21 mouse cellular contexts compared by ENCODE assay signal in the genomic region with DNA sequence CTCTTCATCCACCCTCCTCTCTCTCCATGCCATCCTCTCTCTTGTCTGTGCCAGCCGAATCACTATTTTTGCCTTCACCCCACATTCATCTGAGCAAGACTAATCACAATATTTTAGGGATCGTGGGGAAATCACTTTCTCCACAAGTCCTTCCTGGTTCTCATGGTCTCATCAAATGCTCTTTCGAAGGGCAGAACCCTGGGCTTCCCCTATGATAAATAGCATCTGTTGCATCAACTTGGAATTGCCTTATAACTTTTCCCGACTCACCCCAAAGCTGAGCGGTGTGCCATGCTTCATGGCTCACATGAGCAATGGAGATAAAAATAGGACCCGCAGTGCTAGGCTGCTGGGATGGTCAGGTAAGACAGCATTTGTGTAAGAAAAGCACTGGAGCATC. TPM values are rescaled to one million over a fixed set of nuclear protein-coding genes. Genes with fewer than 3 reads are reported as not detected.
A peak's percentile ranks its signal among the peaks of the same experiment; 100 is the strongest.
DNase-seq lines count a peak whose midpoint lies in the region; ATAC-seq and TF ChIP-seq lines count a peak whose summit lies in the region.
"Had no signal": no experiment of that assay in that cellular context is flagged by ENCODE, and none has a peak within 500 bp of the region (broad histone marks: within the 10 kb centered on the region; RNA-seq: fewer than 3 reads in every experiment).

No protein-coding gene starts in this region.

- TF ChIP-seq CTCF in Patski (IDR thresholded peaks at IDR 0.05): no peak

- H3K4me3 ChIP-seq in midbrain, embryonic 11.5 days (ENCODE audit: low read depth, low read length): no peak overlapping the region
- no peak overlapping the region for H3K4me3 ChIP-seq in midbrain, embryonic 13.5 days (replicated peaks)
- H3K4me3 ChIP-seq in kidney, embryonic 14.5 days (ENCODE audit: low read length): no peak overlapping the region

- no peak overlapping the region for H3K9ac ChIP-seq in midbrain, embryonic 11.5 days (ENCODE audit: low read length)
- no peak overlapping the region for H3K9ac ChIP-seq in midbrain, embryonic 13.5 days (replicated peaks)
- H3K9ac ChIP-seq in kidney, embryonic 14.5 days (ENCODE audit: low read depth, low read length): no peak overlapping the region

- no peak overlapping the region for H3K4me2 ChIP-seq in midbrain, embryonic 11.5 days
- H3K4me2 ChIP-seq in midbrain, embryonic 13.5 days (replicated peaks): no peak overlapping the region
- H3K4me2 ChIP-seq in kidney, embryonic 14.5 days (replicated peaks; ENCODE audit: low read depth, low read length): no peak overlapping the region

- POLR2A ChIA-PET in Patski (lab: Charles Lee): no interaction called here

- H3K4me1 ChIP-seq in midbrain, embryonic 11.5 days (ENCODE audit: control insufficient read depth, insufficient read depth, low read length): no peaks in the 10 kb centered on the region
- no peaks in the 10 kb centered on the region for H3K4me1 ChIP-seq in midbrain, embryonic 13.5 days (replicated peaks)
- no peaks in the 10 kb centered on the region for H3K4me1 ChIP-seq in kidney, embryonic 14.5 days (ENCODE audit: control insufficient read depth, insufficient read depth, low read length)

- intact Hi-C loops in heart, postnatal 25 days (cut with DNase I): no loop called here

- no peak for ATAC-seq in midbrain, embryonic 11.5 days (ENCODE audit: low FRiP score)
- no peak for ATAC-seq in midbrain, embryonic 13.5 days
- peak; percentile 73 for ATAC-seq in Patski
- ATAC-seq in kidney, embryonic 14.5 days (ENCODE audit: low FRiP score, low TSS enrichment): no peak
- ATAC-seq: activated CD4-positive, CD25-positive, alpha-beta regulatory T cell, adult 4 months; CD4-positive, CD25-positive, alpha-beta regulatory T cell, adult 4 months had no signal

- in situ Hi-C loops in Patski (cut with MboI; ENCODE audit: low pct_unique_long_range_greater_than_20kb): no loop called here

- no peak overlapping the region for H3K27ac ChIP-seq in midbrain, embryonic 11.5 days (ENCODE audit: low read depth, low read length)
- H3K27ac ChIP-seq in midbrain, embryonic 13.5 days: no peak overlapping the region
- no peak overlapping the region for H3K27ac ChIP-seq in kidney, embryonic 14.5 days (ENCODE audit: low read depth, low read length)

- peak; percentile 65 for DNase-seq in heart, adult 11 months
- no peak for DNase-seq in heart, postnatal 25 days (ENCODE audit: low spot score)
- DNase-seq in midbrain, embryonic 11.5 days (ENCODE audit: low spot score, missing footprints): peak; percentile 8
- DNase-seq in Patski (ENCODE audit: low read depth, low spot score): peak; percentile 53
- DNase-seq: adrenal gland, adult 2 months; adrenal gland, adult 8-10 months; adrenal gland, postnatal 10 days; adrenal gland, postnatal 14 days; adrenal gland, postnatal 25 days; adrenal gland, postnatal 36 days; B cell, adult 2 months; cerebellum, adult 11 months; cerebellum, adult 11-12 months; cerebellum, adult 18-20 months; cerebellum, adult 2 months had no signal

- H3K9me3 ChIP-seq in midbrain, embryonic 11.5 days (ENCODE audit: control insufficient read depth, low read length): no peaks in the 10 kb centered on the region
- no peaks in the 10 kb centered on the region for H3K9me3 ChIP-seq in midbrain, embryonic 13.5 days
- H3K9me3 ChIP-seq in kidney, embryonic 14.5 days (ENCODE audit: control insufficient read depth, low read length): no peaks in the 10 kb centered on the region
- H3K9me3 ChIP-seq: G1E had no signal

- WGBS in midbrain, embryonic 11.5 days: 90% methylated on average over 6 of the region's 6 CpGs
- WGBS in midbrain, embryonic 13.5 days: 93% methylated on average over 6 of the region's 6 CpGs
- 89% methylated on average over 6 of the region's 6 CpGs for WGBS in kidney, embryonic 14.5 days

- H3K27me3 ChIP-seq in midbrain, embryonic 11.5 days (ENCODE audit: control insufficient read depth, insufficient read depth, low read length): no peaks in the 10 kb centered on the region
- no peaks in the 10 kb centered on the region for H3K27me3 ChIP-seq in midbrain, embryonic 13.5 days
- H3K27me3 ChIP-seq in Patski: no peaks in the 10 kb centered on the region
- no peaks in the 10 kb centered on the region for H3K27me3 ChIP-seq in kidney, embryonic 14.5 days (ENCODE audit: control insufficient read depth, insufficient read depth, low read length)
- H3K27me3 ChIP-seq: CH12.LX had no signal

- H3K36me3 ChIP-seq in midbrain, embryonic 11.5 days (ENCODE audit: control insufficient read depth, insufficient read depth, low read length): no peaks in the 10 kb centered on the region
- no peaks in the 10 kb centered on the region for H3K36me3 ChIP-seq in midbrain, embryonic 13.5 days
- H3K36me3 ChIP-seq in kidney, embryonic 14.5 days (ENCODE audit: control insufficient read depth, insufficient read depth, low read length): no peaks in the 10 kb centered on the region
- H3K36me3 ChIP-seq: G1E had no signal

- CTCF ChIA-PET in Patski (lab: Charles Lee): no interaction called here

RNA-seq across cellular contexts. Expression of gene Ripor2, which starts 9.7 kb away (rescaled TPM):
- total RNA-seq in heart, postnatal 25 days (2021): 1 to 10 TPM; 5.3 to 7.2 TPM
- 9.2 and 11.1 TPM in 2 replicates for polyA plus RNA-seq in midbrain, embryonic 11.5 days (2014; fragmentation: Nextera tagmentation; extraction: Ambion mirVana)
- 22.3 and 29.1 TPM in 2 replicates for polyA plus RNA-seq in midbrain, embryonic 13.5 days (2015; fragmentation: Nextera tagmentation; extraction: Ambion mirVana)
- 3.5 TPM for polyA plus RNA-seq in Patski (2021)
- polyA plus RNA-seq in kidney, embryonic 14.5 days (2014; fragmentation: Nextera tagmentation; extraction: Ambion mirVana): 2.4 and 3.1 TPM in 2 replicates
- polyA plus RNA-seq: G1E had no signal
